Mouse (Mus musculus) neutrophil, adult 83 days (primary cell): Measurements from ENCODE around the gene Nod2. TPM values are rescaled to one million over a fixed set of nuclear protein-coding genes. Genes with fewer than 3 reads are reported as not detected.

ENCODE experiments used
- total RNA-seq, 2 experiments: library from RNA; stranded (reverse); gene quantifications; one replicate each; pipeline ENCODE4 v1.2.4; 2023

The Nod2 gene
- total RNA-seq, result 10 to 100 TPM; 10.5 to 12.3 TPM

DNA sequence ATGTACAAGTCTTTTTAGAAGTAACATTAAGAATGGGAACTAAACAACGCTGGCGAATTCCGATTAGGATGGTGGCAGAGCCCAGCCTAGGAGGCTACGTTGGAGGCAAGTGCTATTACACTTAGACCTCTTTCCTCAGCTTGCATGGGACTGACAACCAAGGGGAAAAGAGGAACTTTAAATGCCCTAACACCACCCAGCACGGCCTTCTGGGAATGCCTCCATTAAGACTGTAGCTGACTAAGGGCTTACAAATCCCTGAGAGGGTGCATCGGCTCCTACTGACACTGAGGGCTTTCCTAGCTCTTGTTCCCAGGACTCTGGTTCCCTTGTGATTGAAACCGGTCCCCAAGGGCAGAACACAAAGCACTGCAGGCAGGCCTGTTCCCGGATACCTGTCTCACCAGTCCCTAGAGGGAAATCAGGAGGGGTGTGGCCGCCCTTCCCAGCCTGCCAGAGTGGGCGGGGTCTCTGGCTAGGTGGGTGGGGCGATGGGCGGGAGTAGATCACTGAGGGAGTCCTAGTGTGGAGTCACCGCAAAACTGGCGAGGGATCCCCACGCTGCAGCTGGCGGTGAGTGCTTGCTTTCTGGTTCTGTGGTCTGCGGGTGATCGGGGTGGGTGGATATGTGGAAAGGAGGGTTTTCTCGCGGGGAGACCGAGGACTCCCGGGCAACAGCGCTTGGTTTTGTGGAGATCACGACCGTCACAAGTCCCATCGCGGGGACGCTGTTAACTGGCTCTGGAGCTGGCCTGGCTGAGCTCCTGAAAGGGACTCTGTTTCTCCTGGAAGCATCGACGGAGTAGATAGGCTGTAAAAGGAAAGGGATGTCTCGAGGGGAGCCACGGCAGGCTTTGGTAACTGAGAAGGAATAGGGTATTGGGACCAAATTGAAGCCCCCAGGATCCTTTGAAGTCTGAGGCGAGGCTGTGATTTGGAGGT lies at the start of gene Nod2:
Gene Nod2 (plus strand): TSS at position 479 of the 942 bp plus-strand sequence.

DNA sequence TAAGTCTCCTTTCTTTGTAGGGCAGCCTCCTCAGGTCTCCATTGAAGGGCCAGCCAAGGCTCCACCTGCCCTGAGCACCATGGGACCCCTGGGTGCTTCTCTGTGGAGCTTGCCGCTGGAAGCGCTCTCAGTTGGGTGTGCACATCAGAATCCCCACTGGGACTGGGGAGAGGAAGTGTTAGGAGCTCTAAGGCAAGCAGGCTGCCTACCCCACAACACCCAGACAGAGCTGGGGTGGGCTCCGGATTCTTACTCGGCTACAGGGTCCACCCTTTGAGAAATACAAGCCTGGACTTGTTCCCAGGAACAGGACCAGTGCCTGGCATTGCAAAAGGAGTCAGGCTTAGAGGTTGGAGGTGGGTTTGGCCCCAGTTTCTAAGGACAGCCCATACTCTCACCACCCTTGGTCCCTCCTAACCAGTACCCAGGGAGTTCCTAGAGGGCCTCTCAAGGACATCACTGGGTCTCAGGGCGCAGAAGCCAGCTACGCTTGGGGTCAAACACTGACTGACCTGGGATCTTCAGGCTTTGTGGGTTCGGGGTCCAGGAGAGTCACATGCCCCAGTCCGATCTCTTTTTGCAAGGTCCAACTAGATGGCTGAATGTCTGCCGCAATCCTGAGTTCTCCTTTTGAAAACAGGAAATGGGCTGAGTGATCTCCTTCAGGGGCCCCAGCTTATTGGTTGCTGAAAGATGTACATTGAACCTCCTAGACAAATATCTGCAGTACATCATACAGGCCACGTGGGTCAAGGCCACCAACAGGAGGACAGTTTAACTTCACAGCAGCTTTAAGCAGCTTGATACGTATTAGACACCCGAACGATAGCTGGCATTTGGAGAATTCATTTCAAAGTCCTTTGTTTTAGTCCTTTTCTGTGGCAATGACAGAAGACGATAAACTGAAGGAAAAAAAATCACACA lies 11.4 kb upstream of the Nod2 start, which contains the start of gene Snx20:
Gene Snx20 (minus strand): TSS at position 655 of the 924 bp plus-strand sequence.

DNA sequence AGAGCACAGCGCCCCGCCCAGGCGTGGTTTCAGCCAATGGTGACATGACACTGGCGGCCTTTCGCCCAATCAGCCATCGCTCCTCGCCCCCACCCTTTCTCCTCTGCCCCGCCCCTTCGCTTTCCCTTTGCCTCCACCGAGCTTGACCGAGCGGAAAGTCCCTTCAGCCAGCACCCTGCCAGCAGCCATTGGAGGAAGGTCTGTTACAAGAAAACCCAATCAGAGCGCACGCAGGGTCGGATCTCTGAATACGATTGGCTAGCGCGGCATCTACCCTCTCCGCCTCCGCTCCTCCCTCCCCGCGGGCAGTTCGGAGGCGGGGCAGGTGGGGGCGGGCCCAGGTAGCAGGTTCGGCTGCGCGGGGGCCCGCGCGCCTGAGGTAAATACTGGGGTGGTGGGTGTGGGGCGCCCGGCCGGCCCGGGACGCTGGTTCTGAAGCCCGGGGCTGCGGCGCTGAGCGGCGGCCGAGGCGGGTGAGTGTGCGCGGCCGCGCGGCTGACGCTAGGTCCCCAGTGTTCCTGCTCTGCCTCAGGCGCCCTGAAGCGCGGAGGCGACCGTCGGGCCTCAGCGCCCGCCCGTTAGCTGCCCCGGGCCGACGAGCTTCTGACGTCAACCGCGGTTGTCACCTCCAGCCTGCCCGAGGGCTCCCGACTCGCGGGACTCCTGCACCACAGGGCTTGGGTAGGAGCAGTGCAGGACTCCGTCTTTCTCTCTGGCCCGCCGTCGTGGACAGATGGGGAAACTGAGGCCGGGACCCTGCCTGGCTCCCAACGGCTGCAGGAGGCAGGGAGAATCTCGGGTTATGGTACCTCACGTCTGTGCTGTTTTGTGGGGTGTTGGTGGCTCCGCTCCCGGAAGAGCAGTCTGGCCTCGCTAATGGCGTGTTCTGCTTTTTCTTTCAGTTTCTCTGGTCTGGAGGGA lies 49.9 kb downstream of the Nod2 start, which contains the start of gene Cyld:
Gene Cyld (plus strand): TSS at position 308 of the 921 bp plus-strand sequence.

Other genes starting within 250 kb of the Nod2 start
- not detected for gene Nkd1, start 126.0 kb upstream of the Nod2 start, total RNA-seq
- gene Snx20, start 11.2 kb upstream of the Nod2 start, total RNA-seq, result 10 to 100 TPM; 86.5 to 99.5 TPM
- 10 to 100 TPM; 40.1 to 40.9 TPM for gene Cyld, start 49.7 kb downstream of the Nod2 start, total RNA-seq